Mouse (Mus musculus) heart, adult 8-10 months (tissue): ENCODE measurements around the gene Fam107b. TPM values are rescaled to one million over a fixed set of nuclear protein-coding genes. Genes with fewer than 3 reads are reported as not detected.

Source experiments
- DNase-seq: peaks from one replicate; pipeline ENCODE4 v3.0.0; 2022; ENCODE audit warnings: low spot score
- total RNA-seq, 4 experiments: library from RNA; stranded (reverse); gene quantifications; 2 replicates each; pipeline ENCODE4 v1.2.4; 2022

Fam107b gene
- total RNA-seq, result 1 to 10 TPM; 3.8 to 4.6 (median 4.1) TPM

GRCm38 (mm10) chr2:3570186-3570585, at the start of gene Fam107b:
Gene Fam107b (plus strand): TSS chr2:3570488.
- no peak for DNase-seq

- DNase-seq, result no peak
Measured at GRCm38 (mm10) chr2:3522558-3522957, 47.7 kb upstream of the Fam107b start.

GRCm38 (mm10) chr2:3526288-3526687, 44.0 kb upstream of the Fam107b start:
- DNase-seq, result no peak

GRCm38 (mm10) chr2:3541307-3542079, 28.8 kb upstream of the Fam107b start:
- no peak for DNase-seq

- DNase-seq, result no peak
Measured at GRCm38 (mm10) chr2:3546055-3546454, 24.2 kb upstream of the Fam107b start.

GRCm38 (mm10) chr2:3546588-3546987, 23.7 kb upstream of the Fam107b start:
- DNase-seq, result peak; percentile 16

GRCm38 (mm10) chr2:3570606-3571005, 318 bp downstream of the Fam107b start:
- no peak for DNase-seq

GRCm38 (mm10) chr2:3573883-3574282, 3.6 kb downstream of the Fam107b start:
- no peak for DNase-seq

- no peak for DNase-seq
Measured at GRCm38 (mm10) chr2:3575140-3575539, 4.9 kb downstream of the Fam107b start.

GRCm38 (mm10) chr2:3576346-3576745, 6.1 kb downstream of the Fam107b start:
- DNase-seq, result no peak

GRCm38 (mm10) chr2:3577216-3577615, 6.9 kb downstream of the Fam107b start:
- DNase-seq, result no peak

- no peak for DNase-seq
Measured at GRCm38 (mm10) chr2:3578180-3578902, 8.1 kb downstream of the Fam107b start.

- DNase-seq, result no peak
Measured at GRCm38 (mm10) chr2:3579316-3579902, 9.1 kb downstream of the Fam107b start.

GRCm38 (mm10) chr2:3582830-3583229, 12.5 kb downstream of the Fam107b start:
- DNase-seq, result no peak

GRCm38 (mm10) chr2:3585231-3585783, 15.0 kb downstream of the Fam107b start:
- no peak for DNase-seq

- DNase-seq, result no peak
Measured at GRCm38 (mm10) chr2:3590086-3590915, 20.0 kb downstream of the Fam107b start.

GRCm38 (mm10) chr2:3590916-3591197, 20.6 kb downstream of the Fam107b start:
- no peak for DNase-seq

- DNase-seq, result no peak
Measured at GRCm38 (mm10) chr2:3594663-3595318, 24.5 kb downstream of the Fam107b start.

- DNase-seq, result no peak
Measured at GRCm38 (mm10) chr2:3600421-3600820, 30.1 kb downstream of the Fam107b start.

- DNase-seq, result no peak
Measured at GRCm38 (mm10) chr2:3602599-3602998, 32.3 kb downstream of the Fam107b start.

GRCm38 (mm10) chr2:3603181-3603580, 32.9 kb downstream of the Fam107b start:
- DNase-seq, result no peak
